Mouse (Mus musculus) cortical plate, adult 2 months (tissue): ENCODE results near the gene Rab5c. TPM values are rescaled to one million over a fixed set of nuclear protein-coding genes. Genes with fewer than 3 reads are reported as not detected.

Experiments
- H3K27ac ChIP-seq: fragments of 200-500 bp; 2 replicates; pipeline ENCODE4 v1.5.1; 2012; ENCODE audit warnings: low read length, control low read depth, inconsistent platforms; ENCODE audit not compliant: insufficient read depth
- H3K4me1 ChIP-seq: fragments of 200-500 bp; 2 replicates; pipeline ENCODE4 v1.6.1; 2011; ENCODE audit warnings: low read length; ENCODE audit not compliant: control insufficient read depth, insufficient read depth
- H3K4me3 ChIP-seq: fragments of 200-500 bp; 2 replicates; pipeline ENCODE4 v1.5.1; 2011; ENCODE audit warnings: mild to moderate bottlenecking, low read length, control low read depth; ENCODE audit not compliant: insufficient read depth
- CTCF ChIP-seq: fragments of 200-500 bp; IDR thresholded peaks from 2 replicates; pipeline ENCODE4 v1.5.1; 2011; ENCODE audit warnings: mild to moderate bottlenecking, control low read depth, low read length; ENCODE audit not compliant: insufficient read depth; ENCODE audit errors: extremely low read depth
- POLR2A ChIP-seq: fragments of 200-500 bp; IDR thresholded peaks from 2 replicates; pipeline ENCODE4 v1.6.1; 2011; ENCODE audit warnings: mild to moderate bottlenecking, low read length, control low read depth; ENCODE audit not compliant: insufficient read depth; ENCODE audit errors: extremely low read depth
- polyA plus RNA-seq: library from polyadenylated mRNA; depleted of rRNA; stranded (reverse); fragments of >200 nt; gene quantifications from 2 replicates; pipeline ENCODE4 v1.2.3, GENCODE M21; 2012

Rab5c gene
- polyA plus RNA-seq, 1 experiment, result 207 TPM

DNA sequence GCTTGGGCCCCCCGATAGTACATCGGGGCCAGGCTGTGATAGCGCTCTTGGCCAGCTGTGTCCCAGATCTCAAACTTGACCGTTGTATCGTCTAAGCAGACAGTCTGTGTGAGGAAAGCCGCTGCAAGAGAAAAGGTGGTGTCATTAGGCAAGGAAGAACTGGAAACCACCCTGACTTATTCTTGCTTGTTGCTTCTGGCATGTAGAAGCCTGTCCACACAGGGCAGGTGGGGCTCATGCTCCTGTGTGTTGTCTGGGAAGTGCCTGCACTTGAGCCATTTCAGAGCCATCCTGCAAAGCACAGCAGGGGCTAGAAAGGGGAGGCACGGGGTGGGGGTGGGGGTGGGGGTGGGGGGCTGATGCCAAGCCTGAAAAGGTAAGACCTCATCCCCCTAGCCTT, 19.6 kb downstream of the Rab5c start:
- Histone ChIP-seq H3K4me1 (peaks cover 24% of the 10 kb centered on the region), H3K4me3 (no peak overlapping the region), H3K27ac (no peak overlapping the region)
- TF ChIP-seq POLR2A (no peak), CTCF (no peak)

DNA sequence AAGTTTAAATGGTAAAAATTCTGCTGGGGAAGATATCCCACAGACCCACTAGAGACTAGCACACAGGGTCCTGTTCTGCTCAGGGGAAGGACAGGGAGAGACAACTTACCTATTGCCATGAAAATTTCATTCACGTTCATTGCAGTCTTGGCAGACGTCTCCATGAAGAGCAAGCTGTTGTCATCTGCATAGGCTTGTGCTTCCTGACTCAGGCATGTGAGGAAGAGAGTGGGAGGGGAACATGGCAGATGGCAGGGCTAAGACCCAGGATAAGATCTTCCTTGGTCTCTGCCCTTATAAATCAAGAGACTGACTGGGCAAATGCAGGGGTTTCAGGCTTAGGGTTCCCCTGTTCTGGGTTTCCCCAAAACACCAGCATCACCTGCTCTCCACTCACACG, 21.4 kb downstream of the Rab5c start:
- no peak overlapping the region for H3K27ac ChIP-seq
- TF ChIP-seq CTCF, result no peak
- H3K4me1 ChIP-seq, result peaks cover 18% of the 10 kb centered on the region
- H3K4me3 ChIP-seq, result no peak overlapping the region

DNA sequence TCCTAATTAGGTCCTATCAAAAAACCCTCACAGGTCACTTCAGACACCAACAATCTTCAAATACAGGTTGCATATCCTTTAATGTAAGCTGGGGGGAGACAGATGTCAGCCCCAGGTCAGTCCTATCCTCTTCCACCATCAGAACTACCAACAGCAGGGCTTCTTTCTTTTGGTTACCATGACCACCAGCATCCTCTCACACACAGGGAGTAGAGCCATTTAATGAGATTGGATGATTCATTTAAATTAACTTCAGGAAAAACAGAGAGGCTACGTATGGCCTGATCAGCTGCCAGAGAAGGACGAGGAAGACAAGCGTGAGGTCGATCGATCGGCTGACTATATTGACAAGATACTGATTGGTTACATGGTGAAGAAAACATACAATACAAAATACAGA, 23.1 kb downstream of the Rab5c start:
- H3K4me1 ChIP-seq, result peaks cover 13% of the 10 kb centered on the region
- TF ChIP-seq CTCF (no peak), POLR2A (no peak)
- H3K27ac ChIP-seq, result no peak overlapping the region
- H3K4me3 ChIP-seq, result no peak overlapping the region

DNA sequence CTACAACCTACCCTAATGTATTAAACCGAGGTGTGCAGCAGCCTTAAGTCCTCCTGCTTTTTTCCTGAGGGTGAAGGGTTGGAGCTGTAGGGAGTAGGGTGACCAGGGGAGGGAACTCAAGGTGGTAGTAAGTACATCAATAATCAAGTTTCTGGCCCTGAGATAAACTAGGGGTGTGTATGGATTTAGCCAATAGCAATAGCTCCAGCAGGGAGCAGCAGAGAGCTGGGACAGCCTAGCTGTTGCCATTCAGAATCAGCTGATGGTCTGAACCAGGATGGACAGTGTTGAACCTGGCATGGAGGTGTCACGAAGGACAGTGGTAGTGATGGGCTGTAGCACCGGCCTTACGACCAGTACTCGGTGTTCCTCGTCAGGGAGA, 23.5 kb downstream of the Rab5c start:
- Histone ChIP-seq H3K4me1 (peaks cover 9% of the 10 kb centered on the region), H3K4me3 (no peak overlapping the region; the same call in 1 of the 2 replicates), H3K27ac (peak overlapping the region; percentile 15; the same call in 1 of the 2 replicates)
- TF ChIP-seq CTCF (peak; percentile 91), POLR2A (no peak)

DNA sequence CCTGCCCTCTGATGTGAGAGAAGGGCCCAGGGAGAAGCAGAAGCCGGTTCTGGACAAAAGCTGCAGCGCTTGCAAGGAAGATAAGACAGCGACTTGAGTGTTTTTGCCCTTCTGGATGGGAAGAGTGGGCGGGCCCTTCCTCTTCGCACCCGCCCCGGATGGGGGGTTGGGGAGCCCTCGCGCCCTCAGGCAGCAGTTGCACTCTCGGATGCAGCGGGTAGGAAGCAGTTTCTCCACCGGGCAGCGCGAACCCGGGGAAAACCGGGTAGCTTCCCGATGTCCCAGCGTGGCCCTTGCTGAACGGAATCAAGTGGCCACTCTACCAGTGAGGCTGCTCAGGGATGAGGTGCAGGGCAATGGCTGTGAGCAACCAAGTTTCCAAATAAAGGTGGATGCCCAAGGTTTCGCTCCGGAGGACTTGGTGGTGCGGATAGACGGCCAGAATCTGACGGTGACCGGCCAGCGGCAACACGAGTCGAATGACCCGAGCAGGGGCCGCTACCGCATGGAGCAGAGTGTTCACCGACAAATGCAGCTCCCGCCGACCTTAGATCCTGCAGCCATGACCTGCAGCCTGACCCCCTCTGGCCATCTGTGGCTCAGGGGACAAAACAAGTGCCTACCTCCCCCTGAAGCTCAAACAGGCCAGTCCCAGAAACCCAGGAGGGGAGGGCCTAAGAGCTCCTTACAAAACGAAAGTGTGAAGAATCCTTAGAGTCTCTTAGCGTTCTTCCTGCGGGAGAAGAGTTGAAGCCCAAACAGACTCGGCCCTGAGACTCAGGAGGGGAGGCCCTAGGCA, 24.1 kb downstream of the Rab5c start, which contains the start of gene Hspb9:
Gene Hspb9, plus strand, starts transcription at position 116 of the 799 bp plus-strand sequence.
- Histone ChIP-seq H3K4me3 (peak within 1 kb of the TSS; percentile 1; the same call in 1 of the 2 replicates), H3K27ac (peak within 1 kb of the TSS; percentile 27; the same call in 1 of the 2 replicates), H3K4me1 (peaks cover 7% of the 10 kb centered on the region)
- TF ChIP-seq CTCF (no peak), POLR2A (peak; percentile 37; the same call in 1 of the 2 replicates)

DNA sequence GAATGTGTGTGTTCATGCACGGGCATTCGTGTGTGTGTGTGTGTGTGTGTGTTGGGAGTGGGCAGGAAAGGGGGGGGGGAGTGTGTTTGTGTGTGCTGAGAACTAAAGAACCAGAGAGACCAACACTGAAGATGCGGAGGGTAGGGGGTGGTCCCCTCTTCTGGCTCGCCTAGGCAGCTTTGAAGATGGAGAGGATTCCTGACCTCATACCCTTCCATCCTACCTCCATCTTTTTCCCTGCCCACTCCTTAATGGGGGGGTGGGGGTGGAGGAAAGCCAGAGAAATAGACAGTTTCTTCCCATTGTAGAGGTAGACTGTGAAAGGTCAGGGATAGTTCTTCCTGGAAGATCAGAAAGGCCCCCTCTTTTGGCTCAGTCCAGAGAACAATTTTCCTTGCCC, 24.8 kb downstream of the Rab5c start:
- peak overlapping the region; percentile 27; the same call in 1 of the 2 replicates for H3K27ac ChIP-seq
- peaks cover 5% of the 10 kb centered on the region; the same call in 1 of the 2 replicates for H3K4me1 ChIP-seq
- H3K4me3 ChIP-seq, result no peak overlapping the region
- TF ChIP-seq CTCF, result no peak
- TF ChIP-seq POLR2A, result no peak

DNA sequence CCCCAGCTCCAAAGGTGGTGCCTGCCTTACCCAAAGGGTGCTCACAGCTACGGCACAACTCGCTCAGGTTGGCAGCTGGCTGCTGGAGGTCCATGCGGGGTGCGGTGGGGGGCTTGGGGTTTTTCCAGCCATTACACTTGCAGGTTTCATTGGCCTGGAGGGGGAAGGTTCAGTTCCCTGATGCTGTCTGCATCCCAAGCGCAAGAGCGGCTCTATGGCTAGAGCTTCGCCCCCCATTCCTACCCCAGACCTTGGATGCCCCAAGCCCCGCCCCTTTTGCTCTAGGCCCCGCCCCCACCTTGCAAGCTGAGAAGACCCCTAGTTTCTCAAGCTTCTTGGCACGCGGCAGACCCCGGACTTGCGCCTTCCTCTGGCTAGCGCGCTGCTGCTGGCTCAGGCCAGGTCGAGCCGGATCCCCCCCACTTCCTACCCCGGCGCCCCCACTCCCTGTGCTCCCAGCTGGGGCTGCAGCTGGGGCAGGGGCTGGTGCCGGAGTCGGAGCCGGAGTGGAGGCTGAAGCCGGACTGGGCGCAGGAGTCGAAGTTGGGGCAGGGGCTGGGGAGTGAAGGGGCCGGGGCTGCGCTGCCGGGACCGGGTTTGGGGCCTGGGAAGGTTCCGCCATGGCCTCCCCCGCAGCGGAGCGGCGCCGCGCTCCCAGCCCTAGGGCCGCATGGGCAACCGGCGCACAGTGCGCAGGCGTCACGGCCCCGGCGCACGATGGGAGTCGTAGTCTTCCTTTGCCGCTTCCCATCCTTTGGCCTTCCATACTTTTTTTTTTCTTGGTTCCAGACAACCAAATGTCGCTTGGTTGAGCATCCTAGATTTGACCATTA, 26.0 kb downstream of the Rab5c start, which contains the start of gene Kat2a:
Gene Kat2a, minus strand, starts transcription at position 683 of the 833 bp plus-strand sequence.
- Histone ChIP-seq H3K4me3 (peak within 1 kb of the TSS; percentile 85), H3K27ac (peak within 1 kb of the TSS; percentile 27; the same call in 1 of the 2 replicates), H3K4me1 (peaks cover 5% of the 10 kb centered on the region; the same call in 1 of the 2 replicates)
- TF ChIP-seq POLR2A (peak; percentile 74), CTCF (no peak)

DNA sequence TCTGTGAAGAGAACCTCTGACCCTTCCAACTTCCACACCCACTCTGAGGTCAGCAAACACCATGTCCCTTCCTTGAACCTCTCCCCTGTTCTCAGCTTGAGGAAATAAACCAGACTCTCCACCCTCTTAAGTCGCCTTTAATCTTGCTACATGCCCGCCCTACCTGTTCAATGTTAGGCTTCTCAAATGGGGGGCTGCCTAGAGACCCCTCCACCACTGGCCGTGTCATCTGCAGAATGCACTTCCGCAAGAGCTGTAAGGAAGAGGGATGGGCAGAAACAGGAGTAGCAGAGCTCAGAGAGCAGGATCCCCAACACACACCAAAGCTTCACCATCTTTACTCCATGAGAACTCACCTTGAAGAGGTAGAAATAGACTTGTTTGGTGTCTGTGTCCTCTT, 27.0 kb downstream of the Rab5c start:
- H3K27ac ChIP-seq, result no peak overlapping the region
- TF ChIP-seq CTCF (no peak), POLR2A (no peak)
- H3K4me3 ChIP-seq, result peak overlapping the region; percentile 85; the same call in 1 of the 2 replicates
- H3K4me1 ChIP-seq, result peaks cover 5% of the 10 kb centered on the region; the same call in 1 of the 2 replicates

DNA sequence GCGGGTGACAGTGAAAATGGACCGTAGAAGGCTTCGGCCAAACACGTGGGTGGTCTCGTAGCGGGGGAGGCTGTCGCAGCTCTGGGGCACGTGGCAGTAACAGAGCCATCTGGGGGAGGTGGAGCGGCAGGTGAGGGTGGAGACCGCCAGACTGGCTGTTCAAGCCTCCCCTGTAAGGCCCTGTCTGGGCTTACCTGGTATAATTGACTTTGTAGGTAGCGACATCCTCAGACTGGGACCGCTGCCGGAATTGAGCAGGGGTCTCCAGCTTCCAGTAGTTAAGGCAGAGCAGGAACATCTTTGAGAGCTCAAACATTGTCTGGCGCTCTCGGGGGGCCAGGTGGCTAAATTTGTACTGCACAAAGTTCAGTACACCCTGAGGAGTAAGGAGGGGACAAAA, 27.5 kb downstream of the Rab5c start:
- H3K4me3 ChIP-seq, result no peak overlapping the region
- no peak overlapping the region for H3K27ac ChIP-seq
- peaks cover 5% of the 10 kb centered on the region; the same call in 1 of the 2 replicates for H3K4me1 ChIP-seq
- no peak for TF ChIP-seq POLR2A
- TF ChIP-seq CTCF, result no peak
